Mouse (Mus musculus): ENCODE data around the gene Rabggtb. TPM values are rescaled to one million over a fixed set of nuclear protein-coding genes. Genes with fewer than 3 reads are reported as not detected.
"Not testable (repeated sequence)": the region's sequence is repeated elsewhere in the genome, so short reads cannot be mapped to it uniquely, and the experiment has no call there.

Rabggtb gene
- polyA plus RNA-seq, 1 experiment from 2014 or later = 51.3 TPM

DNA sequence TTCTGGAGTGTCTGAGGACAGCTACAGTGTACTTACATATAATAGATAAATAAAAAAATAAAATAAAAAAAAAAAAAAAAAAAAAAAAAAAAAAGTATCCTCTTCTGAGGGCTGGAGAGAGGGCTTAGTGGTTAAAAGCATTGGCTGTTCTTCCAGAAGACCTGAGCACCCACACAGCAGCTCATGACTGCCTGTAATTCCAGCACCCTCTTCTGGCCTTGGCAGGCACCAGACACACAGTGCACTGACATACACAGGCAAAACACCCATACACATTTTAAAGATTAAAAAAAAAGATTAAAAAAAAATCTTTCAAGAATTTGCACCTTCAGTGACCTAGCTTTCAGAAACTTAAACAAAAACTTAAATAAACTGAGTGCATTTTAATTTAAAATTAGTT lies 26.5 kb downstream of the Rabggtb start:
- no peak overlapping the region for H3K27ac ChIP-seq
- H3K4me1 ChIP-seq = no peaks in the 10 kb centered on the region
- H3K9ac ChIP-seq = no peak overlapping the region
- H3K9me3 ChIP-seq = no peaks in the 10 kb centered on the region
- no peaks in the 10 kb centered on the region for H3K27me3 ChIP-seq (replicated peaks)
- H3K36me3 ChIP-seq (replicated peaks) = no peaks in the 10 kb centered on the region
- H3K4me2 ChIP-seq = no peak overlapping the region
- no peak overlapping the region for H3K4me3 ChIP-seq
- ATAC-seq (replicated peaks) = no peak; the same call in 1 of the 2 replicates

DNA sequence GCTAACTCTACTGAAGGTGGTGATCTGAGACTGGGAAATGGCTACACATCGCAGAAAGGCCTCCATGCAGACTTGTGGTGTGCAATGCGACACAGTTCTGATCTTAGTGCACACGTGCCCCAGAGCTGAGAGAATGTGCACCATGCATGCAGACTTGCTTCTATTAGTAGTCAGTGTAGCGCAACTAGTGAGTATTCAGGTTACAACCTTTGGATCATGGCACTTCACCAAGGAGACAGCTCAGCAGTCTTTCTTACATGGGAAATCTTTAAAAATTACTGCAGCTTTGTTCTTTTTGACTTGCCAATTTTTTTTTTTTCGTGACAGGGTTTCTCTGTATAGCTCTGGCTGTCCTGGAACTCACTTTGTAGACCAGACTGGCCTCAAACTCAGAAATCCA lies 41.4 kb downstream of the Rabggtb start:
- Histone ChIP-seq H3K9me3 (no peaks in the 10 kb centered on the region), H3K9ac (no peak overlapping the region), H3K4me2 (no peak overlapping the region), H3K36me3 (replicated peaks) (no peaks in the 10 kb centered on the region), H3K4me1 (0 out of 2 replicates have a peak, but pooled peaks cover 3% of the 10 kb centered on the region), H3K27me3 (replicated peaks) (no peaks in the 10 kb centered on the region), H3K27ac (no peak overlapping the region), H3K4me3 (no peak overlapping the region)
- ATAC-seq (replicated peaks) = no peak
- WGBS = 82% methylated on average over 5 of the region's 5 CpGs

DNA sequence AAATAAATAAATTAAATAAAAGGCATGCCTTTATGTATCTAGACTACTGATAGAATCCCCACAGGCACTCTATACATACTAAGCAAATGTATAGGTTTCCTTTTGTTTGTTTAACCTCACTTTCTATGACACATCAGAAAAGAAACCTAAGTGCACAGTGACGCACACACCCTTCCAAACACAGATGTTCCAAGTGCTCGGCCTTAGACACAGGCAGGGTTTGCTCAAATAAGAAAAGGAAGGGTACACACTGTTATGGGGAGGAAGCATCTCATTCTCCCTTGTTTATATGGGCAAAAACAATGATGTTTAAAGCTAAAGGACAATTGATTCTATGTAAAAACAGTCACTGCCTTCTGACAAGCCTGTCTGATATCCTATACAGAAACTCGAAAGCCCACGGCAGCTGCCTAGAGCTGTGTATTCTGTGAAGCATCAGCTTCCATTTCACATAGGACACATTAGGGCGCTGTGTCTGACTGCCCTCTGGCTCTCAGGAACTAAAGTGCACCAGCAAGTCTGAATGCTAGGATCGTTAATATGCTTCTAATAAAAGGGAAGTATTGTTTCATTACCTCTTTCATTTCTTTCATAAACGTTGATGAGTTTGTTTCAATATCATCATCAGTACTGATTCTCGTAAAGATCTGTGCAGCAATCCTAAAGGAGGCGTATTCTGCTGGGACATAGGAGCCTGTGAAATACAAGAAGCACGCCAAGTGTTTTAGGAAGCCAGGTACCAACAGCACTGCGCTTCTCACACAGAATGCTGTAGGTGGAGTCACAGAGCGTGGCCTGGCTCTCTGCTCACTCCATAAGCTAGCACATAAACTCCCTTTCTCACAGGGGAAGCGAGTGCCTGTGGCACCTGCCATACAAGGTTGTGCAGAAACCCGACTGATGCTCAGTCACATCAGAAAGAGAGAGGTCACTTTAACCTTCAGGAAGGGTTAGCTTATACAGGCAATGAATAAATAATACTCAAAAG lies 45.4 kb downstream of the Rabggtb start:
- Histone ChIP-seq H3K27ac (no peak overlapping the region), H3K36me3 (replicated peaks) (no peaks in the 10 kb centered on the region), H3K9me3 (no peaks in the 10 kb centered on the region), H3K27me3 (replicated peaks) (no peaks in the 10 kb centered on the region), H3K9ac (no peak overlapping the region), H3K4me3 (no peak overlapping the region), H3K4me2 (no peak overlapping the region), H3K4me1 (0 out of 2 replicates have a peak, but pooled peaks cover 3% of the 10 kb centered on the region)
- 68% methylated on average over 14 of the region's 14 CpGs for WGBS
- peak; percentile 72 for ATAC-seq (replicated peaks)

DNA sequence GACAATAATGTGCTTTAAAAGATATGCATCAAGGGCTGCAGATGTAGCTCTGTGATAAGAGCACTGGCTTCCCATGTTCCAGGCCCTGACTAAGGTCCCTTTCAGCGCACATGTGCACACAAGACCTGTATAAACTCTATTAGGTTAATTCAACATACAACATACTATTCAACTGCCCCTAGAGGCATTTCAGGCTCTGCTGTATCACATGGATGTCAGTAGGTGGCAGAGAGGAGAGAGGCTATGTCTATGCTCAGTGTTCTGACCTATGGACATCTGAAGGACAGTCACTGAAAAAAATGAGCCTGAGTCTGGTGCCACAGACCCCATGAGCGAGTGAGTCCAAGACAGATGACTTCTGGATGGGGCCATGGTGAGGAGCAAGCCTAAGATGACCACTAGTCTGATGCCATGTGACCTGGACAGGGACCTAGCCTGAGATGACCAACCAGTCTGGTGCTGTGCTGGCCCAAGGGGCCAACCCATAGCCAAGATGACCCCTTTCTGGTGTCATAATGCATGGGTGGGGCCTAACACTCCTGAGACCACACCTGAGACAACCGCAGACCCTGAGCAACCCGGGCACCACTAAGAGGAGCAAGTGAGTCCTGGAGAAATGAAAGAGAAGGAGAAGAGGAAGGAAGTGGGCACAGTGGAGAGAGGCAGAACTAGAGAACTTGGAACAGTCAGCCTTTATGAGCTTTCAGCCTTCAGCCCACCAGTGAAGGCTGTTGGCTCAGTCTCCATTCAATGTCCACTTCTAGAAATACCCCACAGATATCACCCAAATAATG lies 48.0 kb downstream of the Rabggtb start:
- H3K4me2 ChIP-seq = no peak overlapping the region
- no peak overlapping the region for H3K4me3 ChIP-seq
- H3K27me3 ChIP-seq (replicated peaks) = no peaks in the 10 kb centered on the region
- 89% methylated on average over 4 of the region's 4 CpGs for WGBS
- H3K4me1 ChIP-seq = 0 out of 2 replicates have a peak, but pooled peaks cover 3% of the 10 kb centered on the region
- no peak overlapping the region for H3K27ac ChIP-seq
- H3K9me3 ChIP-seq = no peaks in the 10 kb centered on the region
- ATAC-seq (replicated peaks) = no peak
- H3K36me3 ChIP-seq (replicated peaks) = no peaks in the 10 kb centered on the region
- no peak overlapping the region for H3K9ac ChIP-seq

DNA sequence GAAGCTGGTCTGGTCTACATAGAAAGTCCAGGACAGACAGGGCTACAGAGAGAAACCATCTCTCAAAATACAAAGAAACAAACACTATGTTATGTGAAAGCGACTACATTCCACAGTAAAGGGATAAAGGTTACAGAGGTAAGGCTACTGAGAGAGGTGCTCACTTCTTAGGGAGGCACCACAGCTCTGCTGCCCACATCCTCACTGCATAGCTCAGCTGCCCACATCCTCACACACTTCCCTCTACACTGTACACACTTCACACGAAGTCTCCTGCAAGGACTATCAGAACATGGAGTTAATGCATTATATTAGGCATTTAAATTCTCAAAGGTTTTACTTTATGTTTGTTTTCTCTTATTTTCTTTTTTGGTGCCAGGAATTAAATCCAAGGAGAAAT lies 49.0 kb downstream of the Rabggtb start:
- H3K27ac ChIP-seq = no peak overlapping the region
- 0 out of 2 replicates have a peak, but pooled peaks cover 3% of the 10 kb centered on the region for H3K4me1 ChIP-seq
- H3K4me3 ChIP-seq = no peak overlapping the region
- WGBS = 82% methylated on average over 2 of the region's 2 CpGs
- ATAC-seq (replicated peaks) = no peak
- H3K4me2 ChIP-seq = no peak overlapping the region
- H3K36me3 ChIP-seq (replicated peaks) = no peaks in the 10 kb centered on the region
- H3K9me3 ChIP-seq = no peaks in the 10 kb centered on the region
- no peak overlapping the region for H3K9ac ChIP-seq
- no peaks in the 10 kb centered on the region for H3K27me3 ChIP-seq (replicated peaks)

DNA sequence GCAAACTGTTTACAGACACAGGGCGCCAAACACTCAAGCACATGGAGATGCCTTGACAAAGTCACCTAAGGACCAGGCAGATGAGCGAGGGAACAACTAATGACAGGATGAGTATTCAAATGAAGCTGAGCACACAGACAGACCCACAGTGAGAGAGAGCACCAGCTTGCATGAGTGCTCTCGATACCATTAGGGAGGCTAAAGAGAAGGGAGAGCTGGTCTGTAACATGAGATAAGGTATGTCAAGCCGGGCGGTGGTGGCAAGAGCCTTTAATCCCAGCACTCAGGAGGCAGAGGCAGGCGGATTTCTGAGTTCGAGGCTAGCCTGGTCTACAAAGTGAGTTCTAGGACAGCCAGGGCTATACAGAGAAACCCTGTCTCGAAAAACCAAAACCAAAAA lies 52.4 kb downstream of the Rabggtb start:
- not testable (repeated sequence) for H3K4me3 ChIP-seq; H3K36me3 ChIP-seq (replicated peaks); ATAC-seq (replicated peaks); H3K4me1 ChIP-seq; H3K4me2 ChIP-seq; H3K27ac ChIP-seq; H3K9ac ChIP-seq; H3K9me3 ChIP-seq; H3K27me3 ChIP-seq (replicated peaks)
- WGBS = 90% methylated on average over 8 of the region's 8 CpGs

DNA sequence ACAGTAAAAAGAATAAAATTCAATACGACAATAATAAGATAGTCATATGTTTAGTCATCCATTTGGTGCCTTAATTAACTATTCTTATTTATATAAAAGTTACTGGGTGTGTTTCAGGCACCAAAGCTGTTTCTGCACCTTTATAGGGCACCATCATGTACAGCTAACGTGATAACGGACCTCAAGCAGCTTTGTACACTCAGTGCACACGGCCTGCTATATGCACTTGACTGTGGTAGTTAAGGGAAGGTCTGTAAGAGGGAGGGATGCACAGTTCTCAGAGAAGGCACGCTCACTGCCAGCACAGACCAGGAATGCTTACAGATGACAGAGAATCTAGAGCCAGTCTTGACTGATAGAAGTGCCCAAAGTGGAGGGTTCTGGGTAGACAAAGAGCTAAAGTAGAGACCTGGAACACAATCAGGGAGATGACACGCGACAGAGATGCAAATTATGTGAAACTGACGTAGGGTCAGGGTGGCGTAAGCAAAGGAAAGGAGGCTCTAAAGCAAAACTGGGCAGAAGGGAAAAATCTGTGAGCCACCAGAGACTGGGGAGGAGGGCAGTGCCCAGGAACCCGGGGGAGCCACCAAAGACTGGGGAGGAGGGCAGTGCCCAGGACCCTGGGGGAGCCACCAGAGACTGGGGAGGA lies 54.3 kb downstream of the Rabggtb start:
- Histone ChIP-seq H3K9ac (no peak overlapping the region), H3K27me3 (replicated peaks) (no peaks in the 10 kb centered on the region), H3K27ac (no peak overlapping the region), H3K4me2 (no peak overlapping the region), H3K4me1 (no peaks in the 10 kb centered on the region), H3K9me3 (no peaks in the 10 kb centered on the region), H3K4me3 (no peak overlapping the region), H3K36me3 (replicated peaks) (no peaks in the 10 kb centered on the region)
- WGBS = 85% methylated on average over 10 of the region's 10 CpGs
- ATAC-seq (replicated peaks) = no peak

Other genes starting within 250 kb of the Rabggtb start
- 22.7 and 25.3 TPM in 2 replicates for gene St6galnac3, start 187.8 kb downstream of the Rabggtb start, polyA plus RNA-seq (2015; fragmentation: Nextera tagmentation; extraction: Ambion mirVana)
- 0.06 and 0.19 TPM in 2 replicates for gene Asb17, start 68.8 kb downstream of the Rabggtb start, polyA plus RNA-seq (2015; fragmentation: Nextera tagmentation; extraction: Ambion mirVana)
- 0.17 and 0.22 TPM in 2 replicates for gene Msh4, start 6.9 kb downstream of the Rabggtb start, polyA plus RNA-seq (2015; fragmentation: Nextera tagmentation; extraction: Ambion mirVana)
- 55.8 and 56.2 TPM in 2 replicates for gene Acadm, start 31.6 kb upstream of the Rabggtb start, polyA plus RNA-seq (2015; fragmentation: Nextera tagmentation; extraction: Ambion mirVana)
- 9.1 and 9.9 TPM in 2 replicates for gene Slc44a5, start 60.4 kb upstream of the Rabggtb start, polyA plus RNA-seq (2015; fragmentation: Nextera tagmentation; extraction: Ambion mirVana)